Mouse (Mus musculus) hematopoietic stem cell, adult 5-6 weeks (primary cell): ENCODE data around the gene Lrr1. TPM values are rescaled to one million over a fixed set of nuclear protein-coding genes. Genes with fewer than 3 reads are reported as not detected.

ENCODE experiments used
- ATAC-seq, 2 experiments: fragments of 125-278 bp in 1 of 2; replicated peaks in 1 of 2; 2 replicates each; pipeline ENCODE4 v1.8.0; 2016 to 2017; ENCODE audit warnings: inconsistent platforms in 2 of 2, mild to moderate bottlenecking in 2 of 2, moderate number of reproducible peaks in 2 of 2, low read depth in 1 of 2, moderate TSS enrichment in 1 of 2; ENCODE audit not compliant: low FRiP score in 2 of 2, poor library complexity in 2 of 2, severe bottlenecking in 2 of 2, insufficient read depth in 1 of 2, low TSS enrichment in 1 of 2
- total RNA-seq: library from RNA; stranded (forward); fragments of 172-1452, 232-1000 nt; gene quantifications from 2 replicates; pipeline ENCODE4 v1.2.3, GENCODE M21; 2017

Lrr1 gene
- total RNA-seq, 1 experiment from 2014 or later, result 5.8 TPM

- ATAC-seq, result no peak
Measured at GRCm38 (mm10) chr12:69186811-69187471, 18.3 kb downstream of the Lrr1 start.

GRCm38 (mm10) chr12:69190074-69190473, 21.5 kb downstream of the Lrr1 start:
- no peak for ATAC-seq

GRCm38 (mm10) chr12:69190522-69190921, 21.9 kb downstream of the Lrr1 start:
- no peak for ATAC-seq

GRCm38 (mm10) chr12:69191396-69191795, 22.8 kb downstream of the Lrr1 start:
- no peak for ATAC-seq

- no peak for ATAC-seq
Measured at GRCm38 (mm10) chr12:69192637-69193036, 24.0 kb downstream of the Lrr1 start.

- peak; percentile 55 to 76 for ATAC-seq
Measured at GRCm38 (mm10) chr12:69196444-69197377, 28.1 kb downstream of the Lrr1 start, which contains the start of gene Gm49383. Gm49383 (minus strand) TSS chr12:69197104.

- peak; percentile 57 for ATAC-seq
Measured at GRCm38 (mm10) chr12:69197378-69198163, 29.0 kb downstream of the Lrr1 start.

GRCm38 (mm10) chr12:69198164-69198535, 29.5 kb downstream of the Lrr1 start, which contains the start of gene Dnaaf2:
Dnaaf2 (minus strand) TSS chr12:69198429.
- peak; percentile 36 to 47; a peak in 3 of 4 replicates for ATAC-seq

- no peak for ATAC-seq
Measured at GRCm38 (mm10) chr12:69198985-69199384, 30.4 kb downstream of the Lrr1 start.

- ATAC-seq, result no peak
Measured at GRCm38 (mm10) chr12:69204052-69204833, 35.6 kb downstream of the Lrr1 start, which contains the start of gene Gm49384. Gm49384 (minus strand) TSS chr12:69204267.

GRCm38 (mm10) chr12:69207396-69207795, 38.8 kb downstream of the Lrr1 start:
- no peak for ATAC-seq

GRCm38 (mm10) chr12:69207926-69208325, 39.3 kb downstream of the Lrr1 start:
- ATAC-seq, result no peak

- ATAC-seq, result no peak
Measured at GRCm38 (mm10) chr12:69208520-69208919, 39.9 kb downstream of the Lrr1 start.

- no peak for ATAC-seq
Measured at GRCm38 (mm10) chr12:69210056-69210979, 41.7 kb downstream of the Lrr1 start.

GRCm38 (mm10) chr12:69211057-69211456, 42.4 kb downstream of the Lrr1 start:
- ATAC-seq, result no peak

GRCm38 (mm10) chr12:69213186-69213777, 44.7 kb downstream of the Lrr1 start:
- ATAC-seq, result no peak
